Mouse (Mus musculus): ENCODE results near the gene Slc17a9. TPM values are rescaled to one million over a fixed set of nuclear protein-coding genes. Genes with fewer than 3 reads are reported as not detected.

Gene Slc17a9
- polyA plus RNA-seq, 1 experiment = 22.6 TPM

DNA sequence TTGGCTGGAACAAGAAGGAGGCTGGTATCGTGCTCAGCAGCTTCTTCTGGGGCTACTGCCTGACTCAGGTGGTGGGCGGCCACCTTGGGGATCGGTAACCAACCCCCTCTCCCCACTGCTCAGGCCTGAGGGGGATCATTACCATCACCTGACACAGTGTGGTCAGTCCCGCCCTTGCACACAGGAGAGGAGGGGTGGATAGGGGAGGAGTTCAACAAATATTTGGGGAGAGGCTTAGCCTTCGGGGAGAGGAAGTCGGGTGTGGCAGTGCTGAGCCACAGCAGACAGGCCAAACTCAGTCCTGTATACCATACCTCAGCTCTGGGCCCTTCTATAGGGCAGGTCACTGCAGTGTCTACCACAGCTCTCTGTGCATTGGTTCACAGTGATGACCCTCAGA is 6.9 kb downstream of the Slc17a9 start:
- no peak for TF ChIP-seq POLR2A (IDR thresholded peaks at IDR 0.05; ENCODE audit: insufficient read depth, low read length)
- TF ChIP-seq EP300 (IDR thresholded peaks at IDR 0.05; ENCODE audit: insufficient read depth, low read depth, low read length) = peak; percentile 94
- no peak for TF ChIP-seq CTCF (IDR thresholded peaks at IDR 0.05; ENCODE audit: low read depth, low read length)
- Histone ChIP-seq H3K27ac (ENCODE audit: insufficient read depth, low read length) (peak overlapping the region; percentile 71), H3K27me3 (ENCODE audit: control insufficient read depth, insufficient read depth, low read length, poor library complexity, severe bottlenecking) (no peaks in the 10 kb centered on the region), H3K9ac (ENCODE audit: low read depth, poor library complexity, severe bottlenecking) (peak overlapping the region; percentile 35; the same call in 1 of the 2 replicates), H3K9me3 (replicated peaks; ENCODE audit: control insufficient read depth, insufficient read depth, low read length, poor library complexity, severe bottlenecking) (no peaks in the 10 kb centered on the region), H3K4me3 (ENCODE audit: low read depth, low read length) (peak overlapping the region; percentile 61), H3K36me3 (ENCODE audit: control insufficient read depth, insufficient read depth, low read length, poor library complexity, severe bottlenecking) (no peaks in the 10 kb centered on the region), H3K4me1 (ENCODE audit: control insufficient read depth, insufficient read depth, low read length) (peaks cover 10% of the 10 kb centered on the region)

DNA sequence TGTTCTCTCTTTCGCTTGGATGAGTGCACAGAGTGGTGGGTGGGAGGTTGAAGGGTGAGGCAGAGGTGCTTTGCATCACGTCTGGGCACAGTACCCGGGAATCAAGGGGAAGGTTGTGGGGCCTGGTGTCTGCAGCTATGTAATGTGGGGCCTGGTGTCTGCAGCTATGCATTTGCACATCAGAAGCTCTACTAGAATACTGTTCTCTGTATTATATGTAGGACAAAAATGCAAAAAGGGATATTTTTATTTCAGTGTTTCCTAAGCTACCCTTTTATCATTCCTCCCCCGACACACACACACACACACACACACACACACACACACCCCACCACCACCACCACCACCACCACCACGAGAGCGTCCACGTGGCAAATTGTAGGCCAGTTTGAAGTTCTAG is 10.2 kb downstream of the Slc17a9 start:
- H3K9ac ChIP-seq (ENCODE audit: low read depth, poor library complexity, severe bottlenecking) = no peak overlapping the region
- no peak overlapping the region for H3K4me3 ChIP-seq (ENCODE audit: low read depth, low read length)
- no peak for TF ChIP-seq POLR2A (IDR thresholded peaks at IDR 0.05; ENCODE audit: insufficient read depth, low read length)
- no peak for TF ChIP-seq EP300 (IDR thresholded peaks at IDR 0.05; ENCODE audit: insufficient read depth, low read depth, low read length)
- TF ChIP-seq CTCF (IDR thresholded peaks at IDR 0.05; ENCODE audit: low read depth, low read length) = no peak
- H3K9me3 ChIP-seq (replicated peaks; ENCODE audit: control insufficient read depth, insufficient read depth, low read length, poor library complexity, severe bottlenecking) = no peaks in the 10 kb centered on the region
- H3K27me3 ChIP-seq (ENCODE audit: control insufficient read depth, insufficient read depth, low read length, poor library complexity, severe bottlenecking) = no peaks in the 10 kb centered on the region
- H3K27ac ChIP-seq (ENCODE audit: insufficient read depth, low read length) = no peak overlapping the region
- peaks cover 5% of the 10 kb centered on the region for H3K4me1 ChIP-seq (ENCODE audit: control insufficient read depth, insufficient read depth, low read length)
- no peaks in the 10 kb centered on the region for H3K36me3 ChIP-seq (ENCODE audit: control insufficient read depth, insufficient read depth, low read length, poor library complexity, severe bottlenecking)

GRCm38 (mm10) chr2:180737984-180738383 is 12.9 kb downstream of the Slc17a9 start:
- Histone ChIP-seq H3K9ac (ENCODE audit: low read depth, poor library complexity, severe bottlenecking) (no peak overlapping the region), H3K27ac (ENCODE audit: insufficient read depth, low read length) (no peak overlapping the region), H3K27me3 (ENCODE audit: control insufficient read depth, insufficient read depth, low read length, poor library complexity, severe bottlenecking) (no peaks in the 10 kb centered on the region), H3K4me1 (ENCODE audit: control insufficient read depth, insufficient read depth, low read length) (peaks cover 14% of the 10 kb centered on the region), H3K4me3 (ENCODE audit: low read depth, low read length) (no peak overlapping the region), H3K36me3 (ENCODE audit: control insufficient read depth, insufficient read depth, low read length, poor library complexity, severe bottlenecking) (no peaks in the 10 kb centered on the region), H3K9me3 (replicated peaks; ENCODE audit: control insufficient read depth, insufficient read depth, low read length, poor library complexity, severe bottlenecking) (no peaks in the 10 kb centered on the region)
- TF ChIP-seq CTCF (IDR thresholded peaks at IDR 0.05; ENCODE audit: low read depth, low read length) (no peak), EP300 (IDR thresholded peaks at IDR 0.05; ENCODE audit: insufficient read depth, low read depth, low read length) (no peak), POLR2A (IDR thresholded peaks at IDR 0.05; ENCODE audit: insufficient read depth, low read length) (no peak)

DNA sequence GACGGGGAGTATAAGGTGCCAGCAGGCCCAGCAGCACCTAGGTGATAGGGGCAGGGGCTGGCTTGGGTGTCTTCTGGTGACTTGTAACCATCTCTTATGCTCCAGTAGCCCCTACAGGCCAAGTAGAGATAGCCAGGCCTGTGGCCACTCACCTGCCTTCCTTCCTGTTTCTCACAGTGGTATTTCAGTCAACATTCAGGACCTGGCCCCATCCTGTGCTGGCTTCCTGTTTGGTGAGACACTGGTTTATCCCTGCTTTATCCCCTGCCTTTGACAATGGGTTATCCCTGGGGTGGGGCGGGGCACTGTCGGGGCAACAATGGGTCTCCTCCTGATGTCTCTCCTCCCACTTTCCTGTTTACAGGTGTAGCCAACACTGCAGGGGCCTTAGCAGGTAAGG is 15.3 kb downstream of the Slc17a9 start:
- Histone ChIP-seq H3K9ac (ENCODE audit: low read depth, poor library complexity, severe bottlenecking) (no peak overlapping the region), H3K27me3 (ENCODE audit: control insufficient read depth, insufficient read depth, low read length, poor library complexity, severe bottlenecking) (no peaks in the 10 kb centered on the region), H3K4me1 (ENCODE audit: control insufficient read depth, insufficient read depth, low read length) (peaks cover 14% of the 10 kb centered on the region), H3K36me3 (ENCODE audit: control insufficient read depth, insufficient read depth, low read length, poor library complexity, severe bottlenecking) (no peaks in the 10 kb centered on the region), H3K27ac (ENCODE audit: insufficient read depth, low read length) (peak overlapping the region; percentile 87), H3K4me3 (ENCODE audit: low read depth, low read length) (peak overlapping the region; percentile 15), H3K9me3 (replicated peaks; ENCODE audit: control insufficient read depth, insufficient read depth, low read length, poor library complexity, severe bottlenecking) (no peaks in the 10 kb centered on the region)
- TF ChIP-seq POLR2A (IDR thresholded peaks at IDR 0.05; ENCODE audit: insufficient read depth, low read length) = no peak
- TF ChIP-seq EP300 (IDR thresholded peaks at IDR 0.05; ENCODE audit: insufficient read depth, low read depth, low read length) = peak; percentile 97
- TF ChIP-seq CTCF (IDR thresholded peaks at IDR 0.05; ENCODE audit: low read depth, low read length) = peak; percentile 48

GRCm38 (mm10) chr2:180741421-180741820 is 16.4 kb downstream of the Slc17a9 start:
- TF ChIP-seq EP300 (IDR thresholded peaks at IDR 0.05; ENCODE audit: insufficient read depth, low read depth, low read length) (no peak), CTCF (IDR thresholded peaks at IDR 0.05; ENCODE audit: low read depth, low read length) (no peak), POLR2A (IDR thresholded peaks at IDR 0.05; ENCODE audit: insufficient read depth, low read length) (no peak)
- Histone ChIP-seq H3K9ac (ENCODE audit: low read depth, poor library complexity, severe bottlenecking) (no peak overlapping the region), H3K27me3 (ENCODE audit: control insufficient read depth, insufficient read depth, low read length, poor library complexity, severe bottlenecking) (no peaks in the 10 kb centered on the region), H3K4me3 (ENCODE audit: low read depth, low read length) (no peak overlapping the region), H3K9me3 (replicated peaks; ENCODE audit: control insufficient read depth, insufficient read depth, low read length, poor library complexity, severe bottlenecking) (no peaks in the 10 kb centered on the region), H3K27ac (ENCODE audit: insufficient read depth, low read length) (peak overlapping the region; percentile 68; the same call in 1 of the 2 replicates), H3K4me1 (ENCODE audit: control insufficient read depth, insufficient read depth, low read length) (peaks cover 14% of the 10 kb centered on the region), H3K36me3 (ENCODE audit: control insufficient read depth, insufficient read depth, low read length, poor library complexity, severe bottlenecking) (no peaks in the 10 kb centered on the region)

- peak overlapping the region; percentile 42; the same call in 1 of the 2 replicates for H3K27ac ChIP-seq (ENCODE audit: insufficient read depth, low read length)
- TF ChIP-seq EP300 (IDR thresholded peaks at IDR 0.05; ENCODE audit: insufficient read depth, low read depth, low read length) (no peak), CTCF (IDR thresholded peaks at IDR 0.05; ENCODE audit: low read depth, low read length) (no peak), POLR2A (IDR thresholded peaks at IDR 0.05; ENCODE audit: insufficient read depth, low read length) (no peak)
- H3K9ac ChIP-seq (ENCODE audit: low read depth, poor library complexity, severe bottlenecking) = no peak overlapping the region
- H3K9me3 ChIP-seq (replicated peaks; ENCODE audit: control insufficient read depth, insufficient read depth, low read length, poor library complexity, severe bottlenecking) = no peaks in the 10 kb centered on the region
- peaks cover 14% of the 10 kb centered on the region for H3K4me1 ChIP-seq (ENCODE audit: control insufficient read depth, insufficient read depth, low read length)
- no peak overlapping the region for H3K4me3 ChIP-seq (ENCODE audit: low read depth, low read length)
- no peaks in the 10 kb centered on the region for H3K27me3 ChIP-seq (ENCODE audit: control insufficient read depth, insufficient read depth, low read length, poor library complexity, severe bottlenecking)
- no peaks in the 10 kb centered on the region for H3K36me3 ChIP-seq (ENCODE audit: control insufficient read depth, insufficient read depth, low read length, poor library complexity, severe bottlenecking)
Observed at GRCm38 (mm10) chr2:180742820-180743219, 17.8 kb downstream of the Slc17a9 start.

Data from ES-Bruce4 (cell line).